Mouse (Mus musculus) cortical plate, adult 2 months (tissue): ENCODE measurements at regions not wholly inside any gene's neighbourhood (a gene's known extent, or its start where the extent isn't known, plus 50 kb on each side); places are given as distances from the start of the nearest gene placed in this dataset.

ENCODE experiments used
- H3K27ac ChIP-seq: fragments of 200-500 bp; 2 replicates; pipeline ENCODE4 v1.5.1; 2012; ENCODE audit warnings: low read length, control low read depth, inconsistent platforms; ENCODE audit not compliant: insufficient read depth
- H3K4me1 ChIP-seq: fragments of 200-500 bp; 2 replicates; pipeline ENCODE4 v1.6.1; 2011; ENCODE audit warnings: low read length; ENCODE audit not compliant: control insufficient read depth, insufficient read depth
- H3K4me3 ChIP-seq: fragments of 200-500 bp; 2 replicates; pipeline ENCODE4 v1.5.1; 2011; ENCODE audit warnings: mild to moderate bottlenecking, low read length, control low read depth; ENCODE audit not compliant: insufficient read depth
- CTCF ChIP-seq: fragments of 200-500 bp; IDR thresholded peaks from 2 replicates; pipeline ENCODE4 v1.5.1; 2011; ENCODE audit warnings: mild to moderate bottlenecking, control low read depth, low read length; ENCODE audit not compliant: insufficient read depth; ENCODE audit errors: extremely low read depth
- POLR2A ChIP-seq: fragments of 200-500 bp; IDR thresholded peaks from 2 replicates; pipeline ENCODE4 v1.6.1; 2011; ENCODE audit warnings: mild to moderate bottlenecking, low read length, control low read depth; ENCODE audit not compliant: insufficient read depth; ENCODE audit errors: extremely low read depth

- TF ChIP-seq CTCF = no peak
- TF ChIP-seq POLR2A = no peak
- no peak overlapping the region for H3K27ac ChIP-seq
- no peak overlapping the region for H3K4me3 ChIP-seq
- H3K4me1 ChIP-seq = no peaks in the 10 kb centered on the region
Observed at GRCm38 (mm10) chr1:185900316-185900715, 216.8 kb downstream of the Lyplal1 start.

- no peak for TF ChIP-seq CTCF
- TF ChIP-seq POLR2A = no peak
- H3K4me1 ChIP-seq = no peaks in the 10 kb centered on the region
- no peak overlapping the region for H3K27ac ChIP-seq
- no peak overlapping the region for H3K4me3 ChIP-seq
Observed at GRCm38 (mm10) chr1:185902395-185902794, 214.7 kb downstream of the Lyplal1 start.

GRCm38 (mm10) chr1:185905666-185906065, 211.4 kb downstream of the Lyplal1 start:
- H3K4me1 ChIP-seq = no peaks in the 10 kb centered on the region
- TF ChIP-seq CTCF = no peak

GRCm38 (mm10) chr1:185915579-185915978, 201.5 kb downstream of the Lyplal1 start:
- TF ChIP-seq POLR2A = no peak
- TF ChIP-seq CTCF = no peak
- Histone ChIP-seq H3K4me3 (no peak overlapping the region), H3K4me1 (no peaks in the 10 kb centered on the region), H3K27ac (no peak overlapping the region)

More at GRCm38 (mm10) chr1:185905666-185906065, 211.4 kb downstream of the Lyplal1 start:
- no peak overlapping the region for H3K27ac ChIP-seq
- no peak overlapping the region for H3K4me3 ChIP-seq

- Histone ChIP-seq H3K27ac (no peak overlapping the region), H3K4me1 (no peaks in the 10 kb centered on the region), H3K4me3 (no peak overlapping the region)
- TF ChIP-seq CTCF (no peak), POLR2A (no peak)
Observed at GRCm38 (mm10) chr1:185918663-185919062, 198.4 kb downstream of the Lyplal1 start.

- TF ChIP-seq CTCF (no peak), POLR2A (no peak)
- Histone ChIP-seq H3K4me3 (no peak overlapping the region), H3K4me1 (no peaks in the 10 kb centered on the region), H3K27ac (no peak overlapping the region)
Observed at GRCm38 (mm10) chr1:185923723-185924122, 193.4 kb downstream of the Lyplal1 start.

GRCm38 (mm10) chr1:185929000-185929399, 188.1 kb downstream of the Lyplal1 start:
- Histone ChIP-seq H3K4me1 (no peaks in the 10 kb centered on the region), H3K27ac (no peak overlapping the region), H3K4me3 (no peak overlapping the region)
- TF ChIP-seq POLR2A (no peak), CTCF (no peak)

GRCm38 (mm10) chr1:185929761-185930160, 187.3 kb downstream of the Lyplal1 start:
- Histone ChIP-seq H3K27ac (no peak overlapping the region), H3K4me3 (no peak overlapping the region)
- no peak for TF ChIP-seq CTCF
- TF ChIP-seq POLR2A = no peak

GRCm38 (mm10) chr1:185933623-185934022, 183.5 kb downstream of the Lyplal1 start:
- no peaks in the 10 kb centered on the region for H3K4me1 ChIP-seq
- H3K27ac ChIP-seq = no peak overlapping the region
- TF ChIP-seq POLR2A (no peak), CTCF (no peak)
- no peak overlapping the region for H3K4me3 ChIP-seq

More at GRCm38 (mm10) chr1:185929761-185930160, 187.3 kb downstream of the Lyplal1 start:
- H3K4me1 ChIP-seq = no peaks in the 10 kb centered on the region

GRCm38 (mm10) chr1:185937026-185937425, 180.1 kb downstream of the Lyplal1 start:
- no peak overlapping the region for H3K27ac ChIP-seq
- no peaks in the 10 kb centered on the region for H3K4me1 ChIP-seq
- H3K4me3 ChIP-seq = no peak overlapping the region
- no peak for TF ChIP-seq CTCF
- TF ChIP-seq POLR2A = no peak
